Mouse (Mus musculus): Measurements from ENCODE around the gene Ndufa12.

Gene Ndufa12

GRCm38 (mm10) chr10:94198482-94199405, at the start of gene Ndufa12:
Gene Ndufa12 (plus strand): TSS chr10:94198720.
- peak; percentile 90 for DNase-seq (ENCODE audit: low spot score)

GRCm38 (mm10) chr10:94151488-94151887, 47.0 kb upstream of the Ndufa12 start:
- DNase-seq (ENCODE audit: low spot score) = no peak

GRCm38 (mm10) chr10:94153841-94154240, 44.7 kb upstream of the Ndufa12 start:
- no peak for DNase-seq (ENCODE audit: low spot score)

- DNase-seq (ENCODE audit: low spot score) = no peak
Measured at GRCm38 (mm10) chr10:94158962-94159361, 39.6 kb upstream of the Ndufa12 start.

GRCm38 (mm10) chr10:94159406-94159805, 39.1 kb upstream of the Ndufa12 start:
- no peak for DNase-seq (ENCODE audit: low spot score)

- DNase-seq (ENCODE audit: low spot score) = no peak
Measured at GRCm38 (mm10) chr10:94161051-94161765, 37.3 kb upstream of the Ndufa12 start.

- DNase-seq (ENCODE audit: low spot score) = no peak
Measured at GRCm38 (mm10) chr10:94162031-94162430, 36.5 kb upstream of the Ndufa12 start.

- no peak for DNase-seq (ENCODE audit: low spot score)
Measured at GRCm38 (mm10) chr10:94164104-94164845, 34.2 kb upstream of the Ndufa12 start.

- no peak for DNase-seq (ENCODE audit: low spot score)
Measured at GRCm38 (mm10) chr10:94165426-94165825, 33.1 kb upstream of the Ndufa12 start.

GRCm38 (mm10) chr10:94167051-94167750, 31.3 kb upstream of the Ndufa12 start:
- DNase-seq (ENCODE audit: low spot score) = no peak

- no peak for DNase-seq (ENCODE audit: low spot score)
Measured at GRCm38 (mm10) chr10:94171440-94172130, 26.9 kb upstream of the Ndufa12 start.

- DNase-seq (ENCODE audit: low spot score) = no peak
Measured at GRCm38 (mm10) chr10:94172137-94172536, 26.4 kb upstream of the Ndufa12 start.

- no peak for DNase-seq (ENCODE audit: low spot score)
Measured at GRCm38 (mm10) chr10:94172706-94173105, 25.8 kb upstream of the Ndufa12 start.

- no peak for DNase-seq (ENCODE audit: low spot score)
Measured at GRCm38 (mm10) chr10:94174652-94175051, 23.9 kb upstream of the Ndufa12 start.

- DNase-seq (ENCODE audit: low spot score) = no peak
Measured at GRCm38 (mm10) chr10:94183199-94183598, 15.3 kb upstream of the Ndufa12 start.

- no peak for DNase-seq (ENCODE audit: low spot score)
Measured at GRCm38 (mm10) chr10:94204973-94205372, 6.5 kb downstream of the Ndufa12 start.

- no peak for DNase-seq (ENCODE audit: low spot score)
Measured at GRCm38 (mm10) chr10:94210718-94211618, 12.4 kb downstream of the Ndufa12 start.

GRCm38 (mm10) chr10:94211725-94212124, 13.2 kb downstream of the Ndufa12 start:
- DNase-seq (ENCODE audit: low spot score) = no peak

- DNase-seq (ENCODE audit: low spot score) = no peak
Measured at GRCm38 (mm10) chr10:94225026-94225750, 26.7 kb downstream of the Ndufa12 start.

All from spleen, adult 12 weeks (tissue).